Mouse (Mus musculus): ENCODE measurements around the gene Colca2. TPM values are rescaled to one million over a fixed set of nuclear protein-coding genes. Genes with fewer than 3 reads are reported as not detected.

Colca2 gene
- total RNA-seq, 2 experiments from 2014 or later = 1.3 TPM

- no peak for DNase-seq (ENCODE audit: low spot score in 2 of 2)
- intact Hi-C loops (cut with DNase I) = no loop called here
Measured at GRCm38 (mm10) chr9:51274678-51275077, 3.7 kb downstream of the Colca2 start.

DNA sequence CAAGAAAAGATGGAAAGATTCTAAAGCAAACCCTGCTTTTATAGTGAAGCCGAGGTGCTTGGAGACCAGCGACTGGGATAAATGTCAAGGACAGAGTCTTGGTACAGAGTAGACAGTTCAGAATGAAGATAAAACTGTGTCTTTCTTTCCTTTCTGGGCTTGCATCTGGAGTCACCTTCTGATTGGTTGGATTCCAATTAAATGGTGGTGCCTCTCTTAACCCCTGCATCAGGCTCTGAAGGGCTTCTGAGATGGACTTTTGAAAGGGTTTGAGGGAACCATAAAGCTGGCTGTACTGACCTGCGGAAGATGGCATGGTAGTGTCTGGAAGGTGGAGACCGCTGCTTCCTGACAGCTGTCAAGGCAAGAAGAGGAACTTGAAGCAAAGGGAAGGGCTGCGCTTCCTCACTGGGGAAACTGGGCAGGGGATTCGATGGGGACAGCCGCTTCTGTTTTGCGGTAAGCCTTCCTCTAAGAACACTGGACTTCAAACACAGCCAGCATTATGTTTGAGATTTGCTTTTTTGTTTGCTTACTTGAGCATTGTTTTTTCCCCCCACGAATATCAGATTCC is 4.7 kb downstream of the Colca2 start:
- DNase-seq (ENCODE audit: low spot score in 2 of 2) = no peak
- intact Hi-C loops (cut with DNase I) = no loop called here

- intact Hi-C loops (cut with DNase I) = no loop called here
- DNase-seq (ENCODE audit: low spot score in 2 of 2) = no peak
Measured at GRCm38 (mm10) chr9:51272102-51272501, 6.3 kb downstream of the Colca2 start.

GRCm38 (mm10) chr9:51271073-51271472 is 7.3 kb downstream of the Colca2 start:
- intact Hi-C loops (cut with DNase I) = no loop called here
- DNase-seq (ENCODE audit: low spot score in 2 of 2) = no peak

DNA sequence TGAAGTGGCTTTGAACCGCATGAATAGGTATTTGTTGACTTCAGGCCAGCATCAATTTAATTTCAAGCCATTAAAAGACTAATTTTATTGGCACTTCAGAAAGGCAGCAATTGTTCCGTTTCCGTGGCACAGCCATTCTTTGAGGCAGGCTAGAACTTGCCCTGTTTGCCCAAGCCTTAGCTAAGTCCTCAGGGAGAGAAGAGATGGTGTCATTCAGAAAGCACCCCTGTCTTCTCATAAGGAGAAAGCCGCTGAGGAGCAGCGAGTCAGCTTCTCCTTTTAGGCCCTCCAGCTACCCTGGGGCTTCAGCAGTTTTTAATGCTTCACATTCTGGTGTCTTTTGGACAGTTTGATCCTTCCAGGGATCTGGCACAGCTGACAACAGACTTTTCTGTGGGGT is 9.5 kb downstream of the Colca2 start:
- DNase-seq (ENCODE audit: low spot score in 2 of 2) = no peak
- intact Hi-C loops (cut with DNase I) = no loop called here

GRCm38 (mm10) chr9:51258426-51258825 is 19.9 kb downstream of the Colca2 start:
- DNase-seq (ENCODE audit: low spot score in 2 of 2) = no peak
- intact Hi-C loops (cut with DNase I) = no loop called here

DNA sequence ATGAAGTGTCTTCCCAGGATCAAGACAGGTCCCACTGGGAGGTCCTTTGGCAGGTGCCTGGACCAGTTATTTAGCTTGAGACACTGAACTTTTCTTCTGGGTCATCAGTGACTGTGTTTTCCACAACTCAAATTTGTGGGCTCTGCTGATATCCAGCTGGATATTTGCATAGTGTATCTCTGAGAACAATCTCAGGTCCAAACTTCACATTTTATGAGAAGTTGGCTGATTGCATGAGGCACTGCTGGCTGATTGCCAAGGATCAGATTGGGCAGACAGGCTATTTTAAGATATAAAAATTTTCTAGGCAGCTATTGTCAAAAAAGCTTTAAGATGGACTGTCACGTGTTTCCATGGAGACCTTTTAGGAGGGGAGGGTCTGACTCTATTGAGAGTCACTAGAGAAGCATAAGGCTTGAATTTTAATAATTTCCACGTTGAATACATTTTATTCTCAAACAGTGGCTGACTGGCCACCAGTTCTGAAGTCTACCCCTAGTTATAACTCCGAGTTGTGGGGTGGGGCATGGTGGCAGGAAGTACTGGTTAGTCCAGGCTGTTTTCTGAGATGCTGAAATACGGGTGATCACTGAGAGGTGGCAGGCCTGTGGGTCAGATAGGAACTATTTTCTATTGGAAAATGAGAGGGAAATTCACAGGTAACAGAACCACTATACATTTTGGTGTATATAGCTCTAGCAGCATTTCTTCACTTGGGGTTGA is 21.4 kb downstream of the Colca2 start:
- intact Hi-C loops (cut with DNase I) = no loop called here
- no peak for DNase-seq (ENCODE audit: low spot score in 2 of 2)

- intact Hi-C loops (cut with DNase I) = no loop called here
- peak; percentile 66 to 87 for DNase-seq (ENCODE audit: low spot score in 2 of 2)
Measured at GRCm38 (mm10) chr9:51238741-51239385, 39.5 kb downstream of the Colca2 start.

- DNase-seq (ENCODE audit: low spot score in 2 of 2) = no peak
- intact Hi-C loops (cut with DNase I) = no loop called here
Measured at GRCm38 (mm10) chr9:51232163-51232562, 46.2 kb downstream of the Colca2 start.

DNA sequence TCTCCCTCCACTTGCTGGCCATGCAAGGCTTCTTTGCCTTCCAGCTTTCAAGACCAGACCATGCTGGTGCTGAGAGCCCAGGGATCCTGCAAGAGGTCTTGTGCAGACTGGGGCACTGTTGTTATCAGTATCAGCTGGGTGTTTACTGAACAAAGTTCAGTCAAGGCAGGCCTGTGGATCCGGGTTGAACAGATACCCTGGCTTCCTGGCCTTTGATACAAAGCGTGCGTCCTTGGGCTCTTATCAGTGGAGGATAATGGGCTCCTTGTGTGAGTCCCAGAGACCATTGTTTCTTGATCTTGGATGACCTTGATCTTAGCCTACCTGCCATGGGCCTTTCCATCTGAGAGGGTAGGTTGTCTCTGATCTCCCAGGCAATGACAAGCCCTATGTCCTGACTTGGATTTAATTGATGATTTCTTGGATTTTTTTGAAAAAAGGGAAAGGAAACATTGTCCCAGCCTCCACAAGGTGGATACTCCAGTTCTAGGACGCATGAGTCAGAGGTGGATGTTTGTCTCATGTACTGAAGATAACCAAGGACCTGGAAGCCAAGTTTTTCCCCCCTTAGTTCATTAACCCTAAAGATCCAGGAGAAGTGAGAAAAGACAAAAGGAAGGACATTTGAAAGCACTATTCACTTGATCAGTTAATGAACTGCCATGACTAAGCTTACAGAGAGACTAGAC is 47.5 kb downstream of the Colca2 start:
- no peak for DNase-seq (ENCODE audit: low spot score in 2 of 2)
- intact Hi-C loops (cut with DNase I) = no loop called here

GRCm38 (mm10) chr9:51225636-51226166 is 52.7 kb downstream of the Colca2 start:
- no peak for DNase-seq (ENCODE audit: low spot score in 2 of 2)

More at GRCm38 (mm10) chr9:51225636-51226166, 52.7 kb downstream of the Colca2 start:
- intact Hi-C loops (cut with DNase I) = no loop called here

Other genes with a start within 250 kb of the Colca2 start
- not detected for gene Btg4, start 217.7 kb downstream of the Colca2 start, total RNA-seq (2021)
- 10 to 100 TPM in 1 of 2 experiments, 1 to 10 TPM in 1; 8.1 to 10.3 TPM for gene Layn, start 201.5 kb downstream of the Colca2 start, total RNA-seq (2021)
- not detected for gene 4833427G06Rik, start 176.5 kb downstream of the Colca2 start, total RNA-seq (2021)
- not detected for gene Gm32742, start 113.1 kb downstream of the Colca2 start, total RNA-seq (2021)
- gene Pou2af1, start 64.9 kb downstream of the Colca2 start, total RNA-seq (2021) = not detected
- gene 1810046K07Rik, start 50.3 kb upstream of the Colca2 start, total RNA-seq (2021) = not detected